Mouse (Mus musculus): ENCODE data around the gene Tdrd9.

The Tdrd9 gene

GRCm38 (mm10) chr12:112096733-112097117 lies 125.4 kb downstream of the Tdrd9 start:
- ATAC-seq (ENCODE audit: insufficient number of reproducible peaks, low FRiP score, low TSS enrichment), result no peak

- no peak for ATAC-seq (ENCODE audit: insufficient number of reproducible peaks, low FRiP score, low TSS enrichment)
Observed at GRCm38 (mm10) chr12:112100106-112100505, 128.7 kb downstream of the Tdrd9 start.

- ATAC-seq (ENCODE audit: insufficient number of reproducible peaks, low FRiP score, low TSS enrichment), result no peak
Observed at GRCm38 (mm10) chr12:112101045-112101444, 129.7 kb downstream of the Tdrd9 start.

GRCm38 (mm10) chr12:112103179-112103578 lies 131.8 kb downstream of the Tdrd9 start:
- ATAC-seq (ENCODE audit: insufficient number of reproducible peaks, low FRiP score, low TSS enrichment), result no peak

- no peak for ATAC-seq (ENCODE audit: insufficient number of reproducible peaks, low FRiP score, low TSS enrichment)
Observed at GRCm38 (mm10) chr12:112104890-112105289, 133.5 kb downstream of the Tdrd9 start.

GRCm38 (mm10) chr12:112106541-112106971 lies 135.2 kb downstream of the Tdrd9 start, which contains the start of gene Aspg:
Gene Aspg (plus strand): TSS chr12:112106679.
- no peak for ATAC-seq (ENCODE audit: insufficient number of reproducible peaks, low FRiP score, low TSS enrichment)

GRCm38 (mm10) chr12:112107685-112108084 lies 136.3 kb downstream of the Tdrd9 start:
- ATAC-seq (ENCODE audit: insufficient number of reproducible peaks, low FRiP score, low TSS enrichment), result no peak

- no peak for ATAC-seq (ENCODE audit: insufficient number of reproducible peaks, low FRiP score, low TSS enrichment)
Observed at GRCm38 (mm10) chr12:112108696-112109445, 137.5 kb downstream of the Tdrd9 start.

- ATAC-seq (ENCODE audit: insufficient number of reproducible peaks, low FRiP score, low TSS enrichment), result no peak
Observed at GRCm38 (mm10) chr12:112109701-112110100, 138.3 kb downstream of the Tdrd9 start.

GRCm38 (mm10) chr12:112111323-112111722 lies 140.0 kb downstream of the Tdrd9 start:
- no peak for ATAC-seq (ENCODE audit: insufficient number of reproducible peaks, low FRiP score, low TSS enrichment)

- no peak for ATAC-seq (ENCODE audit: insufficient number of reproducible peaks, low FRiP score, low TSS enrichment)
Observed at GRCm38 (mm10) chr12:112112235-112112634, 140.9 kb downstream of the Tdrd9 start.

- ATAC-seq (ENCODE audit: insufficient number of reproducible peaks, low FRiP score, low TSS enrichment), result no peak
Observed at GRCm38 (mm10) chr12:112112686-112113396, 141.5 kb downstream of the Tdrd9 start.

- ATAC-seq (ENCODE audit: insufficient number of reproducible peaks, low FRiP score, low TSS enrichment), result peak; percentile 38; the same call in 1 of the 2 replicates
Observed at GRCm38 (mm10) chr12:112113710-112114109, 142.4 kb downstream of the Tdrd9 start.

- ATAC-seq (ENCODE audit: insufficient number of reproducible peaks, low FRiP score, low TSS enrichment), result no peak
Observed at GRCm38 (mm10) chr12:112117006-112117405, 145.6 kb downstream of the Tdrd9 start.

- ATAC-seq (ENCODE audit: insufficient number of reproducible peaks, low FRiP score, low TSS enrichment), result no peak
Observed at GRCm38 (mm10) chr12:112117649-112118048, 146.3 kb downstream of the Tdrd9 start.
